Mouse (Mus musculus) kidney, postnatal 25 days (tissue): ENCODE measurements around the gene Olfr1152.

Experiments used
- DNase-seq, 2 experiments: peaks; one replicate each; pipeline ENCODE4 v3.0.0; 2021; ENCODE audit warnings: mixed read lengths in 2 of 2

Gene Olfr1152

DNA sequence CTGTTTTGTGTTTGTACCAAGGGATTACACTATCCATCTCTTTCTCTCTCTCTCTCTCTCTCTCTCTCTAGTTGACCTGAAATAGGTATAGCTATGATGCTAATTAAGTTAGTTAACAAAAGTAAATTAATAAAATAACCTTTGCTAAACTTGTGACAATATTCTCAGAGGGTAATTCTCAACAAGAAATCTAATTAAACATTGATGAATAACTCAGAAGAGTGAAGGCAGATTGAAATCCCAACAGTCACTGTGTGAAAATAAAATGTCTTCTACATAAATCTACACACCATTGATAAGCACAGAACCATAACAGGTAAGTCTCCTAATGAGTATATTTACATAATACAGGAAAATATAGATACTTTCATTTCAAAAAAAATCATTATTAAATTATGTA is at the start of gene Olfr1152:
Gene Olfr1152 (plus strand): TSS at position 301 of the 400 bp plus-strand sequence.
- no peak for DNase-seq

DNA sequence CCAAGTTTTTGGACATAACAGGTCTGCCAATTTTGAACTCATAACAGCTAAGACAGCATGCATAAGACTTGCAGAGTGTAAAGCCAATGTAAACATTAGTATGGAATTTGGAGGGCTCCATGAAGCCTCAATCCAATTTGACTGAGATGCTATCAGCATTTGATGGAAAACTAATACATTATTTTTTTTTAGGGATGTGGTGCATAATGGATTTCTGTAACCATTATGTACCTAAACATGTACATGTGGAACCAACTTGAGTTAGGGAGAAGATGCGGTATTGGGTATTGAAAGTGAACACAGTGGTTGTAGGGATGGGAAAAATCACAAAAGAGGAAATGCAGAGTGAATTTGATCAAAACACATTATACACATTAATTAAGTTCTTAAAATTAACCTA is 36.1 kb upstream of the Olfr1152 start, which contains the start of gene Olfr1148:
Gene Olfr1148 (plus strand): TSS at position 301 of the 400 bp plus-strand sequence.
- no peak for DNase-seq

DNA sequence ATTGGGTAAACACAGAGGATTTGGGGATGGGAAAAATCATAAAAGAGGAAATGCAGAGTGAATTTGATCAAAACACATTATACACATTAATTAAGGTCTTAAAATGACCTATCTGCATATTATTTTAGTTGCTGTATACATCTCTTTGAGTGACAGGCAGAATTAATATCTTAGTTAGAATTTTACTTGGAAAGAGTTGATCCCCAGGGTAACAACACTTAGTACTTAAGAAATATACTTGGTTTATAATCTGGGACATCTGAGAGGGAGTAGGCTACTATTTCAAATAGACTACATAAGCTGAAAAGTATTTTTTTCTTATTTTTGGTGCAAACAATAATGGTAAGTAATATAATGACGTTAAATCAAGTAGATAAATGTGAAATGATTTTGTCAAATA is 22.6 kb upstream of the Olfr1152 start, which contains the start of gene Olfr1150-ps1:
Gene Olfr1150-ps1 (plus strand): TSS at position 301 of the 400 bp plus-strand sequence.
- no peak for DNase-seq

DNA sequence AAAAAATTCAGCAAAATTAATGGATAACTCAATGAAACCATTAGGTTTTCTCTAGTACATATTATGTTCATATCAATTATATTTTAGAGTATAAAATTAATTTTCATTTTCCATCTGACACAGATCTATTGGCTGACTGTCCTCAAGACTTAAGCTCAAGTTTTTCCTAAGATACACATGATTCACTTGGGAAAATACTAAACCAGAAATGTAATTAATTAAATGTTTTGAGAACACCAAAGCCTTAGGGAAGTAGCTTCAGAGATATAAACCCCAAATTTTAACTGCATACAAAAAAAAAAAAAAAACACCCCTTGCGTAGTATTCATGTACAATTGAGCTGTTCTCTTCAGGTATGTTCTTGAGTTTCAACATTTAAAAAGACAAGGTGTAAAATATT is 10.7 kb upstream of the Olfr1152 start, which contains the start of gene Olfr1151:
Gene Olfr1151 (plus strand): TSS at position 301 of the 400 bp plus-strand sequence.
- no peak for DNase-seq

DNA sequence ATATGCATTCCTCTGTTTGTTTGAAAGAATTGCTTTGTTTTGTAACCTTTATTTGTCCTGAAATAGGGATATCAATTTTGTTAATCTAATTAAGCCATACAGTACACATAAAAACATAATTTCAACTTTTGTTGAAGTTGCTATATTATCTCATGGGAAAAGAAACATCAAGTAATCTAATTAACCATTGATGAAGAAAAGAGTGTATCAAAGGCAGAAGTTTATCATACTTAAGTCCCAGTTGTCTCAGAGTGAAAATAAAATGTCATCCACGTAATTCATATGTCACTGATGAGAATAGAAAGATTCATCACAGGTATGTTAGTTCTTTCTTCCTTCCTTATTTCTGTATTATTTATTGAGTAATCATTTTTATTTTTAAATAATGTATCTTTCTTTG is 28.4 kb downstream of the Olfr1152 start, which contains the start of gene Olfr1153:
Gene Olfr1153 (plus strand): TSS at position 301 of the 400 bp plus-strand sequence.
- no peak for DNase-seq

DNA sequence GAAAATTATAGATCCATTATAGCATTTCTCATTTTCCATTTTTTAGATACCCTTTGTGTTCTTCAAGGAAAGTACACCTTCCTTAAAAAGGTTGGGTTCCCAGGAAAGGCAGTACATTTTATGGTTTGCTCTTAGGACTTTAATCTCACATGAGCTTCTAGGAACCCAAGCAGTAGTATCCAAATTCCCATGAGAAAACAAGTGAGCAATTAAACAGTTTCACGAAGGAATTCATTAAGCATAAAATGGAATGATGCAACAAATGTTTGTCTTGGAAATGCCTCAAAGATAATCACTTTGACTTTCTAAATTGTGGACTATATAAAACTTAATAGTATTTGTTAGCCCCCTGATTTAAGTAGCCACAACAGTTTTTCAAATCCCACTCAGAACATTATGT is 38.8 kb downstream of the Olfr1152 start, which contains the start of gene Olfr1154:
Gene Olfr1154 (minus strand): TSS at position 101 of the 400 bp plus-strand sequence.
- DNase-seq = no peak
